Mouse (Mus musculus): ENCODE data around the gene Nutf2.

DNA sequence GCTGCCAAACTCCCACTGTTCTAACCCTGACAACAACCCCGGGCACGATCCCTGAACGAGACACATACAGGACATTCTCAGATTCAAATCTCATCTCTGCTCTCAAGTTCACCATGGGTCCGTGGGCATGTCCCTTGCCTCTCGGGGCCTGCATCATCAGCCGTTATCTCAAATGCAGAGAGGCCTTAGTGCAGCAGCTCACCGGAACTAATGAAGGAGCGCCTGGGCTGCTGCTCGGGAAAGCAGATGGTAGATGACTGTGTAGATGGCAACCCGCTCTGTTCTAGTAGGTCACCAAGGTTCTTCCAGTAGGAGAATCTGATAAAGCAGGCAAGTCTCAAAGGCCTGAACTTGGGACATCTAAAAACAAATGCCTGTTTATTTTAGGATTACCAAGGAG, 49.3 kb upstream of the Nutf2 start:
- no peak for TF ChIP-seq FLI1 (IDR thresholded peaks at IDR 0.05; ENCODE audit: low read length)
- TF ChIP-seq GATA1 (IDR thresholded peaks at IDR 0.05; ENCODE audit: borderline replicate concordance, low read length), result no peak
